Mouse (Mus musculus) megakaryocyte, embryonic 14.5 days (primary cell): ENCODE data around the gene 1700013G24Rik.

Source experiments
- FLI1 ChIP-seq: IDR thresholded peaks from 2 replicates; pipeline ENCODE4 v1.6.1; 2012; ENCODE audit warnings: low read length, inconsistent platforms, mixed read lengths
- GATA1 ChIP-seq: IDR thresholded peaks from 3 replicates; pipeline ENCODE4 v1.6.1; 2012; ENCODE audit warnings: mixed read lengths, low read length, inconsistent platforms, borderline replicate concordance

- TF ChIP-seq GATA1 (no peak), FLI1 (no peak)
Observed at GRCm38 (mm10) chr4:137473701-137474388, 20.8 kb downstream of the 1700013G24Rik start.
